Mouse (Mus musculus) ES-E14 (cell line): ENCODE measurements at regions not wholly inside any gene's neighbourhood (a gene's known extent, or its start where the extent isn't known, plus 50 kb on each side); places are given as distances from the start of the nearest gene placed in this dataset.

Experiments
- DNase-seq: peaks from one replicate; pipeline ENCODE4 v3.0.0-alpha.2; 2013; ENCODE audit warnings: low read depth, low spot score
- H3K27ac ChIP-seq: 2 replicates; pipeline ENCODE4 v1.5.1; 2012; ENCODE audit warnings: low read depth, mild to moderate bottlenecking, low read length, moderate library complexity, mixed read lengths; ENCODE audit not compliant: poor library complexity, insufficient read depth, severe bottlenecking
- H3K36me3 ChIP-seq: 2 replicates; pipeline ENCODE4 v1.6.1; 2012; ENCODE audit warnings: mild to moderate bottlenecking, low read length, moderate library complexity, mixed read lengths; ENCODE audit not compliant: control insufficient read depth, poor library complexity, insufficient read depth, severe bottlenecking
- H3K4me1 ChIP-seq, 2 experiments: fragments of 150-350 bp in 1 of 2; sonication (generic) in 1 of 2; 2 replicates each; pipeline ENCODE4 v1.6.1; 2012; ENCODE audit warnings: low read length in 2 of 2, mild to moderate bottlenecking in 1 of 2, mixed read lengths in 1 of 2; ENCODE audit not compliant: control insufficient read depth in 2 of 2, insufficient read depth in 2 of 2, poor library complexity in 1 of 2
- H3K4me3 ChIP-seq, 2 experiments: fragments of 150-350 bp in 1 of 2; sonication (generic) in 1 of 2; 2 replicates each; pipeline ENCODE4 v1.5.1; 2012; ENCODE audit warnings: low read length in 2 of 2, low read depth in 1 of 2, mild to moderate bottlenecking in 1 of 2, mixed read lengths in 1 of 2; ENCODE audit not compliant: insufficient read depth in 1 of 2, poor library complexity in 1 of 2, severe bottlenecking in 1 of 2
- H3K9ac ChIP-seq: 2 replicates; pipeline ENCODE4 v1.6.1; 2012; ENCODE audit warnings: low read depth, mild to moderate bottlenecking, low read length, mixed read lengths; ENCODE audit not compliant: poor library complexity, insufficient read depth, severe bottlenecking
- H3K9me3 ChIP-seq: fragments of 150-350 bp; sonication (generic); 2 replicates; pipeline ENCODE4 v1.6.1; 2012; ENCODE audit warnings: low read depth, mild to moderate bottlenecking, low read length; ENCODE audit not compliant: control insufficient read depth, insufficient read depth
- CHD2 ChIP-seq: IDR thresholded peaks from 2 replicates; pipeline ENCODE4 v1.6.1; 2014; ENCODE audit warnings: mild to moderate bottlenecking, low read depth, low read length, inconsistent platforms
- HCFC1 ChIP-seq: IDR thresholded peaks from 2 replicates; pipeline ENCODE4 v1.6.1; 2012; ENCODE audit warnings: low read length, inconsistent platforms, borderline replicate concordance; ENCODE audit not compliant: insufficient read depth
- MAFK ChIP-seq: IDR thresholded peaks from 2 replicates; pipeline ENCODE4 v1.6.1; 2014; ENCODE audit warnings: mild to moderate bottlenecking, low read depth, low read length, inconsistent platforms; ENCODE audit not compliant: insufficient read depth
- ZC3H11A ChIP-seq: IDR thresholded peaks from 2 replicates; pipeline ENCODE4 v1.6.1; 2012; ENCODE audit warnings: low read depth, mild to moderate bottlenecking, inconsistent platforms, low read length, borderline replicate concordance
- ZNF384 ChIP-seq: IDR thresholded peaks from 2 replicates; pipeline ENCODE4 v1.6.1; 2012; ENCODE audit warnings: low read depth, low read length, inconsistent platforms
- in situ Hi-C, 2 experiments: fragments of 600-800 bp; cut with MboI; formaldehyde crosslinking; loops; one replicate each; pipeline ENCODE4 v1.15.1; 2025; ENCODE audit warnings: low sequenced_read_pairs in 2 of 2, inconsistent platforms in 1 of 2; ENCODE audit not compliant: unreplicated experiment in 2 of 2

DNA sequence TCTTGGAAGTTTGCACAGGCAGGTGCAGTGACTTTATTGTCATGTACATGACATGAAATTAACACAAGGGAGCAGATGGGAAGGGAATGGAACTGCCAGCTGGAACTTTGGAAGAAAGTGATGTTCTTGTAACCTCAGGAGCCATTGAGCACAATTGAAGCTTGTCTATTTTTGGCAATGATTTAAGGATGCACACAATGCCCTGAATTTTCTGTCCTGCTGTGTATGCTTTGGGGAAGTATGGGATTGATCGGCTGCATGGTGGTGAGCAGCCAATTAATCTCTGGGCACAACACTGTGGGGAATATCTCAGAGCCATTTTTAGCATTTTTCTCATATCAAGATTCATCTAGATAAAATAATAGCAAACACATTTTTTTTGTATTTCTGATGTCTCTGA is 2186.2 kb downstream of the 9330182O14Rik start:
- Histone ChIP-seq H3K9ac (no peak overlapping the region), H3K36me3 (no peaks in the 10 kb centered on the region), H3K4me1 (no peaks in the 10 kb centered on the region), H3K9me3 (no peaks in the 10 kb centered on the region), H3K27ac (no peak overlapping the region), H3K4me3 (no peak overlapping the region)
- TF ChIP-seq MAFK (no peak), ZNF384 (no peak), CHD2 (no peak), HCFC1 (no peak), ZC3H11A (no peak)
- no peak for DNase-seq
- in situ Hi-C loops: no loop called here

GRCm38 (mm10) chr15:42322940-42323339 is 2188.8 kb downstream of the 9330182O14Rik start:
- in situ Hi-C loops: no loop called here
- H3K36me3 ChIP-seq: no peaks in the 10 kb centered on the region
- no peak overlapping the region for H3K9ac ChIP-seq
- no peak overlapping the region for H3K4me3 ChIP-seq
- TF ChIP-seq MAFK (no peak), CHD2 (no peak), HCFC1 (no peak), ZC3H11A (no peak), ZNF384 (no peak)
- H3K4me1 ChIP-seq: no peaks in the 10 kb centered on the region
- no peaks in the 10 kb centered on the region for H3K9me3 ChIP-seq
- DNase-seq: no peak
- H3K27ac ChIP-seq: no peak overlapping the region

DNA sequence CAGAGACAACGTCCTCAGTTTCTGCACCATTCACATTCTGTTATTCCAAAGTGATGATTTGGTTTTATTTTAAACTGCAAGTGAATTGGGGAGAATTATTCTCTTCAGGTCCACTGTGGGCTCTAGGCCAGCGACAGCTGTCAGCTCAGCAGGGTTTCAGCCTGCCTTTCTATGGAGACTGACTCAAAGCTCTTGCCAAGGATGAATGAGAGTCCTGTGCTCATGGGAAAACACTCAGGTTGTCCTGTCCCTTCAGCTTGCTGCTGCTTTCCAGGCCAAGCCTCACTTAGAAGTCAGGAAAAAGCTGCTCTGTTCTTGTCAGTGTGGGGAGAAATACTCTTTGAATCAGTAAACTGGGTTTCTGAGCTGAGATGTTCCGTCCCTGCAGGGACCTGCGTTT is 2191.1 kb downstream of the 9330182O14Rik start:
- DNase-seq: no peak
- no peak overlapping the region for H3K27ac ChIP-seq
- TF ChIP-seq ZNF384 (no peak), HCFC1 (no peak), MAFK (no peak), ZC3H11A (no peak), CHD2 (no peak)
- H3K9ac ChIP-seq: no peak overlapping the region
- H3K4me3 ChIP-seq: no peak overlapping the region
- in situ Hi-C loops: no loop called here
- H3K4me1 ChIP-seq: no peaks in the 10 kb centered on the region
- no peaks in the 10 kb centered on the region for H3K9me3 ChIP-seq
- no peaks in the 10 kb centered on the region for H3K36me3 ChIP-seq

GRCm38 (mm10) chr15:42328535-42328934 is 2194.4 kb downstream of the 9330182O14Rik start:
- no peak for TF ChIP-seq HCFC1
- no peak for TF ChIP-seq CHD2
- no peak for TF ChIP-seq ZC3H11A
- TF ChIP-seq MAFK: no peak
- no peak for TF ChIP-seq ZNF384
- Histone ChIP-seq H3K9ac (no peak overlapping the region), H3K27ac (no peak overlapping the region), H3K9me3 (no peaks in the 10 kb centered on the region), H3K36me3 (no peaks in the 10 kb centered on the region), H3K4me3 (no peak overlapping the region), H3K4me1 (no peaks in the 10 kb centered on the region)
- DNase-seq: no peak
- in situ Hi-C loops: no loop called here

DNA sequence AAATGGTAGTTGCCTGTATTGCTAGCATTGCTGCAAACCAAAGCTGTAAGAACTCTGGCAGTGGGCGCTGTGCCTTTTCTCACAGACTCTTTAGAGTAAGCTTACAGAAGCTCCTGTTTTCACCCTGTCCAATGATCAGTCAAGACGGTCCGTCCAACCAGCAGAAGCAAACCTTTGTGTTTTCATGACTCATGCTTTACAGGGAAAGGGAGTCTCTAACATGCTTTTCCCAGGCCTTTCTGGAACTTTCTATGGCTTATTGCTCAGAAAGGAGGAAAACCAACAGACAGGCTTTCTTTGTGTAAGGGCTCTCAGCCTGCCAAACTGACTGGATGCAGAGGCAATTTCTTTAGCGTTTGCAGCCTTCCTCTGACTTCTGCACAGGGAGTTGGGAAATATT is 2195.6 kb downstream of the 9330182O14Rik start:
- no peaks in the 10 kb centered on the region for H3K4me1 ChIP-seq
- no peaks in the 10 kb centered on the region for H3K36me3 ChIP-seq
- H3K4me3 ChIP-seq: no peak overlapping the region
- H3K9ac ChIP-seq: no peak overlapping the region
- in situ Hi-C loops: no loop called here
- TF ChIP-seq ZC3H11A (no peak), CHD2 (no peak), ZNF384 (no peak), MAFK (no peak), HCFC1 (no peak)
- no peaks in the 10 kb centered on the region for H3K9me3 ChIP-seq
- no peak overlapping the region for H3K27ac ChIP-seq
- no peak for DNase-seq
